Mouse (Mus musculus) CH12.LX (cell line): ENCODE measurements around the gene Sele. TPM values are rescaled to one million over a fixed set of nuclear protein-coding genes. Genes with fewer than 3 reads are reported as not detected.

Experiments
- DNase-seq: peaks from one replicate; pipeline ENCODE4 v3.0.0-alpha.2; 2013; ENCODE audit errors: extremely low read depth
- H3K27ac ChIP-seq: 2 replicates; pipeline ENCODE4 v1.5.1; 2012; ENCODE audit warnings: low read depth, mild to moderate bottlenecking, control low read depth, moderate library complexity; ENCODE audit not compliant: insufficient read depth
- H3K27me3 ChIP-seq: replicated peaks from 2 replicates; pipeline ENCODE3; 2012; ENCODE audit warnings: inconsistent platforms
- H3K36me3 ChIP-seq, 2 experiments: replicated peaks in 1 of 2; 2 replicates each; pipeline versions ENCODE3 to v1.6.1; 2012; ENCODE audit warnings: inconsistent platforms in 1 of 2, low read length in 1 of 2, mild to moderate bottlenecking in 1 of 2, mixed read lengths in 1 of 2, moderate library complexity in 1 of 2; ENCODE audit not compliant: control insufficient read depth in 1 of 2, insufficient read depth in 1 of 2
- H3K4me1 ChIP-seq, 2 experiments: 2 replicates each; pipeline ENCODE4 v1.6.1; 2012; ENCODE audit warnings: inconsistent platforms in 1 of 2, moderate library complexity in 1 of 2; ENCODE audit not compliant: insufficient read depth in 2 of 2, control insufficient read depth in 1 of 2
- H3K4me2 ChIP-seq: 2 replicates; pipeline ENCODE4 v1.6.1; 2012; ENCODE audit warnings: low read depth, mild to moderate bottlenecking, control low read depth; ENCODE audit not compliant: poor library complexity, insufficient read depth, severe bottlenecking
- H3K4me3 ChIP-seq, 3 experiments: fragments of 150-350 bp in 1 of 3; sonication (generic) in 1 of 3; replicated peaks in 1 of 3; 2 replicates each; pipeline versions ENCODE3 to v1.5.1; 2011 to 2012; ENCODE audit warnings: low read depth in 2 of 3, low read length in 2 of 3, mild to moderate bottlenecking in 2 of 3, moderate library complexity in 2 of 3, control low read depth in 1 of 3, improper control_type of control experiment in 1 of 3, inconsistent platforms in 1 of 3, mixed read lengths in 1 of 3; ENCODE audit not compliant: poor library complexity in 1 of 3
- H3K79me2 ChIP-seq: replicated peaks from 2 replicates; pipeline ENCODE4 v1.6.1; 2012; ENCODE audit warnings: mild to moderate bottlenecking, moderate library complexity; ENCODE audit not compliant: control insufficient read depth, poor library complexity, insufficient read depth, severe bottlenecking; ENCODE audit errors: extremely low read depth
- H3K9ac ChIP-seq: 2 replicates; pipeline ENCODE4 v1.6.1; 2012; ENCODE audit warnings: low read depth, mild to moderate bottlenecking, control low read depth, moderate library complexity; ENCODE audit not compliant: insufficient read depth
- H3K9me3 ChIP-seq: replicated peaks from 2 replicates; pipeline ENCODE3; 2012; ENCODE audit warnings: low read length, inconsistent platforms, mixed read lengths
- BHLHE40 ChIP-seq: IDR thresholded peaks from 2 replicates; pipeline ENCODE4 v1.6.1; 2011; ENCODE audit warnings: mild to moderate bottlenecking, low read depth, low read length, improper control_type of control experiment
- CHD2 ChIP-seq: IDR thresholded peaks from 2 replicates; pipeline ENCODE4 v1.6.1; 2011; ENCODE audit warnings: low read length, improper control_type of control experiment
- CTCF ChIP-seq, 2 experiments: IDR thresholded peaks in 1 of 2; conservative IDR thresholded peaks in 1 of 2; 2 replicates each; pipeline ENCODE4 v1.5.1; 2011 to 2012; ENCODE audit warnings: low read depth in 2 of 2, low read length in 2 of 2, improper control_type of control experiment in 1 of 2, inconsistent platforms in 1 of 2, mild to moderate bottlenecking in 1 of 2, moderate library complexity in 1 of 2
- E2F4 ChIP-seq: IDR thresholded peaks from 2 replicates; pipeline ENCODE4 v1.6.1; 2011; ENCODE audit warnings: low read depth, low read length, improper control_type of control experiment; ENCODE audit not compliant: insufficient replicate concordance
- ELF1 ChIP-seq: IDR thresholded peaks from 2 replicates; pipeline ENCODE4 v1.6.1; 2014; ENCODE audit warnings: low read depth, mild to moderate bottlenecking, inconsistent platforms, low read length, improper control_type of control experiment
- EP300 ChIP-seq: IDR thresholded peaks from 2 replicates; pipeline ENCODE4 v1.6.1; 2011; ENCODE audit warnings: low read length, improper control_type of control experiment
- ETS1 ChIP-seq: conservative IDR thresholded peaks from 2 replicates; pipeline ENCODE4 v1.6.1; 2012; ENCODE audit warnings: low read depth, mild to moderate bottlenecking, inconsistent platforms, low read length, improper control_type of control experiment, moderate library complexity
- IRF4 ChIP-seq: IDR thresholded peaks from 2 replicates; pipeline ENCODE4 v1.6.1; 2014; ENCODE audit warnings: low read depth, mild to moderate bottlenecking, inconsistent platforms, low read length, improper control_type of control experiment
- JUND ChIP-seq: conservative IDR thresholded peaks from 2 replicates; pipeline ENCODE4 v1.6.1; 2011; ENCODE audit warnings: low read depth, low read length, improper control_type of control experiment
- KAT2A ChIP-seq: IDR thresholded peaks from 2 replicates; pipeline ENCODE4 v1.6.1; 2012; ENCODE audit warnings: low read length, improper control_type of control experiment, inconsistent platforms; ENCODE audit not compliant: insufficient replicate concordance
- MAFK ChIP-seq: IDR thresholded peaks from 2 replicates; pipeline ENCODE4 v1.6.1; 2011; ENCODE audit warnings: low read length, improper control_type of control experiment; ENCODE audit not compliant: insufficient replicate concordance
- MAZ ChIP-seq: IDR thresholded peaks from 2 replicates; pipeline ENCODE4 v1.6.1; 2012; ENCODE audit warnings: low read depth, mild to moderate bottlenecking, inconsistent platforms, low read length, improper control_type of control experiment, moderate library complexity
- MYC ChIP-seq: IDR thresholded peaks from 2 replicates; pipeline ENCODE4 v1.6.1; 2011; ENCODE audit warnings: low read depth, mild to moderate bottlenecking, improper control_type of control experiment, low read length
- NELFE ChIP-seq: IDR thresholded peaks from 2 replicates; pipeline ENCODE4 v1.6.1; 2011; ENCODE audit warnings: low read depth, low read length, improper control_type of control experiment
- NRF1 ChIP-seq: IDR thresholded peaks from 2 replicates; pipeline ENCODE4 v1.6.1; 2014; ENCODE audit warnings: low read depth, mild to moderate bottlenecking, inconsistent platforms, low read length, improper control_type of control experiment, moderate library complexity
- PAX5 ChIP-seq: IDR thresholded peaks from 2 replicates; pipeline ENCODE4 v1.6.1; 2012; ENCODE audit warnings: low read length, inconsistent platforms, mixed read lengths
- POLR2AphosphoS2 ChIP-seq: IDR thresholded peaks from 2 replicates; pipeline ENCODE4 v1.6.1; 2011; ENCODE audit warnings: low read depth, low read length, improper control_type of control experiment
- RAD21 ChIP-seq: IDR thresholded peaks from 2 replicates; pipeline ENCODE4 v1.6.1; 2011; ENCODE audit warnings: low read depth, mild to moderate bottlenecking, low read length, improper control_type of control experiment, moderate library complexity
- RCOR1 ChIP-seq: conservative IDR thresholded peaks from 2 replicates; pipeline ENCODE4 v1.6.1; 2012; ENCODE audit warnings: low read depth, mild to moderate bottlenecking, inconsistent platforms, low read length, improper control_type of control experiment
- SIN3A ChIP-seq: IDR thresholded peaks from 2 replicates; pipeline ENCODE4 v1.6.1; 2012; ENCODE audit warnings: low read length, improper control_type of control experiment, inconsistent platforms
- SMC3 ChIP-seq: IDR thresholded peaks from 2 replicates; pipeline ENCODE4 v1.6.1; 2011; ENCODE audit warnings: low read depth, low read length, improper control_type of control experiment
- TBP ChIP-seq: conservative IDR thresholded peaks from 2 replicates; pipeline ENCODE4 v1.6.1; 2011; ENCODE audit warnings: low read depth, low read length, improper control_type of control experiment
- TCF12 ChIP-seq: IDR thresholded peaks from 2 replicates; pipeline ENCODE4 v1.6.1; 2014; ENCODE audit warnings: low read depth, mild to moderate bottlenecking, inconsistent platforms, low read length, improper control_type of control experiment
- USF1 ChIP-seq: IDR thresholded peaks from 2 replicates; pipeline ENCODE4 v1.6.1; 2014; ENCODE audit warnings: low read depth, mild to moderate bottlenecking, inconsistent platforms, low read length, improper control_type of control experiment
- USF2 ChIP-seq: conservative IDR thresholded peaks from 2 replicates; pipeline ENCODE4 v1.6.1; 2011; ENCODE audit warnings: low read depth, low read length, improper control_type of control experiment
- ZKSCAN1 ChIP-seq: IDR thresholded peaks from 2 replicates; pipeline ENCODE4 v1.6.1; 2012; ENCODE audit warnings: low read depth, inconsistent platforms, low read length, improper control_type of control experiment, borderline replicate concordance
- dilution Hi-C: fragments of 300-500 bp; cut with MboI; formaldehyde crosslinking; loops from 2 replicates; pipeline ENCODE4 v1.14.3; 2020; ENCODE audit warnings: low sequenced_read_pairs; ENCODE audit not compliant: extremely low pct_unique_long_range_greater_than_20kb, extremely low pct_ligation_motif_present
- in situ Hi-C: fragments of 300-500 bp; cut with MboI; formaldehyde crosslinking; loops from 3 replicates; pipeline ENCODE4 v1.14.3; 2019; ENCODE audit warnings: low sequenced_read_pairs, low pct_ligation_motif_present, low pct_unique_long_range_greater_than_20kb, mixed read lengths
- polyA plus RNA-seq: library from polyadenylated mRNA; unstranded; fragments of >175 nt; gene quantifications from 2 replicates; pipeline ENCODE4 v1.2.1, GENCODE M21; 2012; ENCODE audit warnings: low read depth; ENCODE audit not compliant: insufficient read length
- total RNA-seq, 2 experiments: library from RNA; depleted of rRNA; stranded (reverse); fragments of 300-350 nt in 1 of 2; fragments of >200 nt in 1 of 2; gene quantifications; 2 replicates each; pipeline ENCODE4 v1.2.3; 2012 to 2014

Gene Sele
- total and polyA plus RNA-seq, 3 experiments, result not detected

GRCm38 (mm10) chr1:164077031-164077430, 29.0 kb downstream of the Sele start:
- Histone ChIP-seq H3K27me3 (no peaks in the 10 kb centered on the region), H3K4me2 (no peak overlapping the region), H3K79me2 (no peaks in the 10 kb centered on the region), H3K9ac (no peak overlapping the region), H3K4me1 (peaks cover 2 to 82% of the 10 kb centered on the region in 2 experiments; a peak in 3 of 4 replicates), H3K27ac (no peak overlapping the region), H3K36me3 (no peaks in the 10 kb centered on the region), H3K4me3 (no peak overlapping the region), H3K9me3 (no peaks in the 10 kb centered on the region)
- DNase-seq, result peak; percentile 60
- dilution Hi-C loops, result no loop called here
- TF ChIP-seq TBP (no peak), ZKSCAN1 (no peak), MAZ (no peak), E2F4 (no peak), USF1 (no peak), ETS1 (peak; percentile 49; the same call in 1 of the 2 replicates), MYC (no peak), TCF12 (peak; percentile 17; the same call in 1 of the 2 replicates), EP300 (peak; percentile 53), JUND (no peak)
- in situ Hi-C loops, result no loop called here

GRCm38 (mm10) chr1:164078323-164078741, 30.3 kb downstream of the Sele start:
- no peaks in the 10 kb centered on the region for H3K79me2 ChIP-seq
- H3K27me3 ChIP-seq, result no peaks in the 10 kb centered on the region
- H3K9me3 ChIP-seq, result no peaks in the 10 kb centered on the region
- no peak overlapping the region for H3K27ac ChIP-seq
- TF ChIP-seq CHD2 (no peak), TCF12 (no peak), RCOR1 (no peak), CTCF (conservative IDR thresholded peaks at IDR 0.05 in 1 of 2, IDR thresholded peaks at IDR 0.05 in 1 of 2; ENCODE audit: low read depth in 2 of 2, low read length in 2 of 2) (no peak), NELFE (no peak), USF2 (no peak), KAT2A (no peak), SMC3 (no peak), EP300 (no peak), NRF1 (no peak), POLR2AphosphoS2 (no peak), BHLHE40 (no peak), TBP (no peak), MAFK (no peak), IRF4 (no peak), RAD21 (no peak), ELF1 (no peak), SIN3A (no peak), PAX5 (no peak)
- dilution Hi-C loops, result no loop called here
- H3K4me2 ChIP-seq, result no peak overlapping the region
- H3K4me1 ChIP-seq, result peaks cover 4 to 92% of the 10 kb centered on the region in 2 experiments; a peak in 3 of 4 replicates
- no peak overlapping the region for H3K4me3 ChIP-seq
- H3K36me3 ChIP-seq, result no peaks in the 10 kb centered on the region
- in situ Hi-C loops, result no loop called here
- H3K9ac ChIP-seq, result no peak overlapping the region
- no peak for DNase-seq
